Mouse (Mus musculus): ENCODE data around the gene Tmem206. TPM values are rescaled to one million over a fixed set of nuclear protein-coding genes. Genes with fewer than 3 reads are reported as not detected.
A peak's percentile ranks its signal among the peaks of the same experiment; 100 is the strongest.

Gene Tmem206
- polyA plus RNA-seq, 1 experiment from 2014 or later = 29.8 TPM

DNA sequence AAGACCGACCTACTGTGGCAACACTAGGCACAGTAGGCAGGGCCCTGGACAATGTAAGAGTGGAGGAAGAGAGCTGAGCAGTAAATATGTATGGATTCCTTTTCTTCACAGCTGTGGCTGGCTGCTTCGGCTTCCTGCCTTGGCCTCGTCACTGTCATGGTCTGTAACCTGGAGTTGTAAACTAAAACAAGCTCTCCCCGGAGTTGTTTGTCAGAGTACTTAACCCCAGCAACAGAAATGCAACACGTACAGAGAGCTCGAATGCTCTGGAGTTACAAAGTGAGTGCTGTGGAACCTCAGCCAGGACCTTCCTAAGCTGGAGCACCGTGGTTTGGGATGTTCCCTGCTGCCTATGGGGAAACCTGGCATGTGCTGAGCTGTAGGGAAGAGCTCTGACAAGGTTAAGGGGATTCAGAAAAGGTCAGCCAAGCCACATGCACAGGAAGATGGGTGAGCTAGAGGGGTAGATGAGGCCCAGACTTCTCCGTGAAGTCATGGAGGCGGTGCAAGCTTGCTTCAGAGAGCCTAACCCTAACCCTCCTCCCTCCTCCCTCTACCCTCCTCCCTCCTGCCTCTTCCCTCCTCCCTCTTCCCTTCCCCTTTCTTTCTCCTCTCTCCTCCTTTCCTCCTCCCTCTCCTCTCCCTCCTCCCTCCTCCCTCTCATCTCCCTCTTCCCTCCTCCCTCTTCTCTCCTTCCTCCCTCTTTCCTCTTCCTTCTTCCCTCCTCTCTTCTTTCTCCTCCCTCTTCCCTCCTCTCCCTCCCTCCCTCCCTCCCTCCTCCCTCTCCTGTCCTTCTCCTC lies 31.5 kb upstream of the Tmem206 start:
- H3K36me3 ChIP-seq = no peaks in the 10 kb centered on the region
- no peak overlapping the region for H3K9ac ChIP-seq (replicated peaks)
- no peaks in the 10 kb centered on the region for H3K9me3 ChIP-seq (replicated peaks)
- peaks cover 3% of the 10 kb centered on the region; the same call in 1 of the 2 replicates for H3K4me1 ChIP-seq
- H3K4me2 ChIP-seq = no peak overlapping the region
- no peak overlapping the region for H3K4me3 ChIP-seq (replicated peaks)
- WGBS = 63% methylated on average over 9 of the region's 9 CpGs
- no peaks in the 10 kb centered on the region for H3K27me3 ChIP-seq (replicated peaks)
- H3K27ac ChIP-seq (replicated peaks) = no peak overlapping the region
- ATAC-seq (ENCODE audit: low FRiP score) = no peak

DNA sequence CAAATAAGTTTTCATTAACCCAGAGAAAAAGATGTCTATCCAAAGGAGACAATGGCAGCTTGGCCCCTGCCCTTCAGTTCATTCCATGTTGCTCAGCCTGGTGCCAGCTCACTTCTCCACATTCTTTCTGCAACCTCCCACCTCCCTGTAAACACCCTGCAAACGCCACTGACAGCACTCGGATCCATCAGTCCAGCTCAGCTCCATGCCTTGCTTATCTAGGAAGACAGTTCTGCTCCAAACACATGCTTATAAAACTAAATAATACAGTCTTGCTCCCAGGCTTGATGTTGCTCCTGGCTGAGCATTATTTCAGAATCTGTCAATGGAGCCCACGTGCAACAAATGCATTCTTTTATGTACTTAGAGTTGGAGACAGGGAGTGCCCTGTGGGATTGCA lies 29.9 kb upstream of the Tmem206 start:
- WGBS = 52% methylated on average over 3 of the region's 3 CpGs
- Histone ChIP-seq H3K36me3 (no peaks in the 10 kb centered on the region), H3K27me3 (replicated peaks) (no peaks in the 10 kb centered on the region), H3K9ac (replicated peaks) (no peak overlapping the region), H3K4me2 (no peak overlapping the region), H3K27ac (replicated peaks) (no peak overlapping the region), H3K4me1 (peaks cover 3% of the 10 kb centered on the region; the same call in 1 of the 2 replicates), H3K4me3 (replicated peaks) (no peak overlapping the region), H3K9me3 (replicated peaks) (no peaks in the 10 kb centered on the region)
- no peak for ATAC-seq (ENCODE audit: low FRiP score)

DNA sequence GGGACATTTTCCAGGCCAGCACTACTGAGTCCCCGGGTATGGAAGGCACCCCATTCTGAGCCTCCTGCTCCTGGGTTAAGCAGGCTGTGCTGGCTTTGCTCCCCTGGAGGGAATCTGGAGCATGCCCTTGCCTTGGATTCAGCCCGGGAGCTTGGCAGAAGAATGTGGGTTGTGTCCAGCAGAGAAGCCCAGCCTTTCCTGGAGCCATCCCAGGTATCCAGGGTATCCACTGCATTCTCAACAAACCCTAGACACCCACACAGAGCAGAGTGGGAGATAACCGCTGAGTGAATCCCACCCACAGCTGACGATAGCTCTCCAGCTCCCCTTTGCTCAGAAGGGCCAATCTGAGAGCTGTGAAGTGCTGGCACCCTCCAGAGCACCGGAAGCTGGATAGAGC lies 29.3 kb upstream of the Tmem206 start:
- 68% methylated on average over 5 of the region's 5 CpGs for WGBS
- Histone ChIP-seq H3K27ac (replicated peaks) (peak overlapping the region; percentile 56), H3K4me2 (no peak overlapping the region), H3K27me3 (replicated peaks) (no peaks in the 10 kb centered on the region), H3K9me3 (replicated peaks) (no peaks in the 10 kb centered on the region), H3K36me3 (no peaks in the 10 kb centered on the region), H3K4me1 (peaks cover 3% of the 10 kb centered on the region; the same call in 1 of the 2 replicates), H3K4me3 (replicated peaks) (no peak overlapping the region), H3K9ac (replicated peaks) (no peak overlapping the region)
- no peak for ATAC-seq (ENCODE audit: low FRiP score)

DNA sequence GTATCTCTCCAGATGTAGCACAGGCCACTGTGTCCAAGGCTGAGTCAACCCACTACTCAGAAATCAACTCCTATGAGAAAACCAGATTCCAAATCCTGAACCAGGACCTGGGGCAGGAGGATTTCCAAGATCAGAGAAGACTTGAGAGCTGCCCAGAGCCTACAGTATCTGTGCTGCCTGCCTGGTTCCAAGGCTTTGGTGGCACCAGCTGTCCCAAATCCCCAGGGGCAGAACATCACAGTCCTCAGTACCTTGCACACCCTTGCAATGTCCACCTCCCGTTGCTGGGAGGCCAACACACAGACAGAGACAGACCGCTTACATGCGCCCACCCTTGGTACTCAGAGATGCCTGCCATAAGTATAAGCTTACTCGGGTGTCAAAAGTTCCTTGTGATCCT lies 27.4 kb upstream of the Tmem206 start:
- no peak overlapping the region for H3K9ac ChIP-seq (replicated peaks)

DNA sequence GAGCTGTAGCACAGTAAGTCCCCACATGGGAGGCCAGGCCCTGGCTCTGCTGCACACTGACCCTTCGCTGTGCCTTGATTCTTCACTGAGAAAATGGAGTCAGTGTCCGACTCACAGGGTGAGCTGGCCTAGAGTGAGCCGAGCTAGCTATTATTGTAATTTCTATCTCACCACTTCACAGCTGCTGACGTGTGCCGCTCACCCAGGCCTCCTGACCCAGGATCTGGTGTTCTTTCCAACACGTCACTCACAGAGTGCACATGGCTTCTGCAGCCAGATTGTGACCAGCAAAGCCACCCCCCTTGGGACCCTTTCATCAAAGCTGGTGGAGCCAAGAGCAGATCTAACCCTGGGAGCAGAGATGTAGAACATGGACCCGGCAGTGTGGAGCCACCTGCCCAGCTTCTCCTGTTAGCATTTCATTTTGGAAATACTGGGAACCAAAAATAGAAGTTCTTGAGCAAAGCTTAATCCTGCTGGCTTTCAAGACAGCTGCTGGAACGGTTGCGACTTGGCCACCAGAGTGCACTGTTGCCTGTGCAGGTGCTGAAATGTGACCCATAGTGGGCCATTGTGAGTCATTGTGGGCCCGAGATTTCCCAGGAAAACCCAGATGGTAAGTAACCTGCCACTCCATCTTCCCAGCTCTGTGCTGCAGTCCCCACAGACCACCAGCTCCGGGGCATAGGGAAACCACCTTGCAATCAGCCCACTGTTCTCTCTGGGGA lies 26.3 kb upstream of the Tmem206 start:
- Histone ChIP-seq H3K4me3 (replicated peaks) (no peak overlapping the region), H3K4me2 (no peak overlapping the region), H3K9me3 (replicated peaks) (no peaks in the 10 kb centered on the region), H3K36me3 (no peaks in the 10 kb centered on the region), H3K4me1 (no peaks in the 10 kb centered on the region), H3K27me3 (replicated peaks) (no peaks in the 10 kb centered on the region), H3K27ac (replicated peaks) (no peak overlapping the region), H3K9ac (replicated peaks) (no peak overlapping the region)
- ATAC-seq (ENCODE audit: low FRiP score) = no peak
- WGBS = 57% methylated on average over 11 of the region's 11 CpGs

More for the DNA sequence above, 27.4 kb upstream of the Tmem206 start:
- H3K4me1 ChIP-seq = no peaks in the 10 kb centered on the region
- H3K36me3 ChIP-seq = no peaks in the 10 kb centered on the region
- H3K9me3 ChIP-seq (replicated peaks) = no peaks in the 10 kb centered on the region
- no peak overlapping the region for H3K4me3 ChIP-seq (replicated peaks)
- no peak overlapping the region for H3K27ac ChIP-seq (replicated peaks)
- no peak overlapping the region for H3K4me2 ChIP-seq
- ATAC-seq (ENCODE audit: low FRiP score) = no peak
- H3K27me3 ChIP-seq (replicated peaks) = no peaks in the 10 kb centered on the region
- 87% methylated on average over 4 of the region's 4 CpGs for WGBS

DNA sequence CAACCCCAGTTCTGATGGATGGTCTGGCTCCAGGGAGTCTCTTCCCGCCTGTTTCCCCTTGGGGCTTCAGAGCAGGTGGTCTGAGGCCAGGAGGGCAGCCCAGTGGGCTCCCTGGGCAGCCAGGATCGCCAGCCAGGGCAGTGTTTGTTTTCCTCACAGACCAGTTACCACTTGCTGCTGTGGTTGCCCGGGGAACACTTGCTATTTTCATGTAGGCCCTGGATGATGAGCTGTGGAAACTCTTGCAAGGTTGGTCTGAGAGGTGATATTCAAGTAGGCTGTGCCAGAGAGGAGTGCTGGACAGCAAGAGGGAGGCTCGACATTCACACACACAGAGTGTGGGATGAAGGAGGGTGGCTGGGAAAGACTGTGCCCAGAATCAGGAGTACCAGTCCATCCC lies 23.8 kb upstream of the Tmem206 start:
- H3K4me3 ChIP-seq (replicated peaks) = no peak overlapping the region
- H3K9ac ChIP-seq (replicated peaks) = no peak overlapping the region
- H3K36me3 ChIP-seq = no peaks in the 10 kb centered on the region
- no peaks in the 10 kb centered on the region for H3K9me3 ChIP-seq (replicated peaks)
- H3K27ac ChIP-seq (replicated peaks) = no peak overlapping the region
- ATAC-seq (ENCODE audit: low FRiP score) = no peak
- no peak overlapping the region for H3K4me2 ChIP-seq
- no peaks in the 10 kb centered on the region for H3K4me1 ChIP-seq
- 48% methylated on average over 4 of the region's 4 CpGs for WGBS
- H3K27me3 ChIP-seq (replicated peaks) = no peaks in the 10 kb centered on the region

DNA sequence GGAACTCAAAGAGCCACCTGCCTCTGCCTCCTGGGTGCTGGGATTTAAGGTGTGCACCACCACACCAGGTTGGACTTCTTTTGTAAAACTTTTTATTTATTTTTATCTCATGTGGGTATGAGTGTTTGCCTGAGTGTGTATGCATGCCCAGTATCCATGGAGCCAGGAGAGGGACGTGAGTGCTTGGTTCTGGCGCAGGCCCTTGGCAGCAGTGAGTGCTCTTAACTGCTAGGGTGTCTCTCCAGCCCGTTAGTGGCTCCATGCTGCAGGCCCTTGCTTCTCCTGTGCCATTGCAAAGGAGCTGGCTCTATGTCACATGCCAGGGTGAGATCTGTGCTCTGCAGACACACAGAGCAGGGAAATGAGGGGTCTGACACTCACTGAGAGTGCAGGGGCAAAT lies 22.0 kb upstream of the Tmem206 start:
- Histone ChIP-seq H3K27me3 (replicated peaks) (no peaks in the 10 kb centered on the region), H3K4me1 (no peaks in the 10 kb centered on the region), H3K27ac (replicated peaks) (no peak overlapping the region), H3K36me3 (0 out of 2 replicates have a peak, but pooled peaks cover 9% of the 10 kb centered on the region), H3K9me3 (replicated peaks) (no peaks in the 10 kb centered on the region), H3K4me3 (replicated peaks) (no peak overlapping the region), H3K9ac (replicated peaks) (no peak overlapping the region), H3K4me2 (no peak overlapping the region)
- no peak for ATAC-seq (ENCODE audit: low FRiP score)
- WGBS = 72% methylated on average over 3 of the region's 3 CpGs

DNA sequence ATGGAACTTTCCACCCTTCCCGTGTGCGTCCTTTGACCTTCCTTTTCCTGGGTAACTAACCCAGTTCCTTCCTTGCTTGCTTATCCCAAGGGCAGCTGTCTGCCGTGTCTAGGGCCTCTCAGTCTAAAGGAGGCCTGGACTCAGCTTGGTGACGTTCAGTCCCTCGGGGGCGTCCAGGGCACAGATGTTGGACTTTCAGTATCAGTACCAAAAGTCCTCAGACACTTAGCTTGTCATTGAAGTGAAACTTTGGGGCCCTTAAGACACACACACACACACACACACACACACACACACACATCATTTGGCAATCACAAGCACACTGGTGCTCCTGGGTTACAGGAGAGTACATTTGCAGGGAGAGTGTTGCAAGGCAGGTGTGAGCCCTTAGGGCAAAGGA lies 21.5 kb upstream of the Tmem206 start:
- Histone ChIP-seq H3K9ac (replicated peaks) (no peak overlapping the region), H3K4me2 (no peak overlapping the region), H3K4me1 (no peaks in the 10 kb centered on the region), H3K27ac (replicated peaks) (no peak overlapping the region), H3K36me3 (0 out of 2 replicates have a peak, but pooled peaks cover 9% of the 10 kb centered on the region), H3K4me3 (replicated peaks) (no peak overlapping the region), H3K27me3 (replicated peaks) (no peaks in the 10 kb centered on the region), H3K9me3 (replicated peaks) (no peaks in the 10 kb centered on the region)
- WGBS = 78% methylated on average over 6 of the region's 6 CpGs
- ATAC-seq (ENCODE audit: low FRiP score) = no peak

DNA sequence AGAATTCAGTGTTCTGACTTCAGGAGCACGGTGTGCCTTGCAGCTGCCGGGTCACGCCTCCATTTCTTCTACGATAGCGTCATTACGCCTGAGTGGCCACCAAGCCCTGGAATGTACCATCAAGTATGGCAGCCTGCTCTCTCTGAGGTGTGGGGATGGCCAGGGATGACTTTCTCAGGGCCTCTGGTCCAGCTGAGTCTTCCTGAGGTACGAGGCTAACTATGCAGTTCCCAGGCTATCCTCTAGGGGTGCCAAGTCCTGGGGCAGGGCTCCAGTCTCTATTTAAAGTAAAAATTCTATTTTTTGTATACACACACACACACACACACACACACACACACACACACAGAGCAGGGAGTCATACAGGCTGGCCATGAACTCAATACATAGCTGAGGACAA lies 20.1 kb upstream of the Tmem206 start:
- 65% methylated on average over 7 of the region's 7 CpGs for WGBS
- Histone ChIP-seq H3K4me1 (no peaks in the 10 kb centered on the region), H3K27ac (replicated peaks) (no peak overlapping the region), H3K27me3 (replicated peaks) (no peaks in the 10 kb centered on the region), H3K9me3 (replicated peaks) (no peaks in the 10 kb centered on the region), H3K4me2 (no peak overlapping the region), H3K36me3 (0 out of 2 replicates have a peak, but pooled peaks cover 9% of the 10 kb centered on the region), H3K4me3 (replicated peaks) (no peak overlapping the region), H3K9ac (replicated peaks) (no peak overlapping the region)
- no peak for ATAC-seq (ENCODE audit: low FRiP score)

DNA sequence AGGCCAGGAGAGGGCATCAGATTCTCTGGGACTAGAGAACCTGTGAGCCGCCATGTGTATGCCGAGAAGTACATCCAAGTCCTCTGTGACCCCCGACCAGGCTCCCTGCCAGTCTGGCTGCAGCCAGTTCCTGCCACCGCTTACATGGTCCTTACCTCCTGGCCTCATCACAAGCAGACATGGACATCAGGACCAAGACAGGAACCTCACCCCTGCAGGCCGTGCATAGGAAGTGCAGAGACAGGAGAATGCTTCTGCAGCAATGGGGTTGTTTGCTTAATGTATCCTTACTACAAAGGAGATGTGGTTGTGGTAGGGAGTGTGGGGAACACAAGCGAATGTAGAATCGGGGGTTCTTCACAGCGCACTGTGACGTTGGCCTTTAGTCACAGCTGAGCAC lies 19.4 kb upstream of the Tmem206 start:
- H3K4me1 ChIP-seq = no peaks in the 10 kb centered on the region
- H3K27ac ChIP-seq (replicated peaks) = no peak overlapping the region
- no peak overlapping the region for H3K4me2 ChIP-seq
- H3K36me3 ChIP-seq = 0 out of 2 replicates have a peak, but pooled peaks cover 9% of the 10 kb centered on the region
- WGBS = 89% methylated on average over 9 of the region's 9 CpGs
- ATAC-seq (ENCODE audit: low FRiP score) = no peak
- H3K27me3 ChIP-seq (replicated peaks) = no peaks in the 10 kb centered on the region
- H3K4me3 ChIP-seq (replicated peaks) = no peak overlapping the region
- no peak overlapping the region for H3K9ac ChIP-seq (replicated peaks)
- H3K9me3 ChIP-seq (replicated peaks) = no peaks in the 10 kb centered on the region

DNA sequence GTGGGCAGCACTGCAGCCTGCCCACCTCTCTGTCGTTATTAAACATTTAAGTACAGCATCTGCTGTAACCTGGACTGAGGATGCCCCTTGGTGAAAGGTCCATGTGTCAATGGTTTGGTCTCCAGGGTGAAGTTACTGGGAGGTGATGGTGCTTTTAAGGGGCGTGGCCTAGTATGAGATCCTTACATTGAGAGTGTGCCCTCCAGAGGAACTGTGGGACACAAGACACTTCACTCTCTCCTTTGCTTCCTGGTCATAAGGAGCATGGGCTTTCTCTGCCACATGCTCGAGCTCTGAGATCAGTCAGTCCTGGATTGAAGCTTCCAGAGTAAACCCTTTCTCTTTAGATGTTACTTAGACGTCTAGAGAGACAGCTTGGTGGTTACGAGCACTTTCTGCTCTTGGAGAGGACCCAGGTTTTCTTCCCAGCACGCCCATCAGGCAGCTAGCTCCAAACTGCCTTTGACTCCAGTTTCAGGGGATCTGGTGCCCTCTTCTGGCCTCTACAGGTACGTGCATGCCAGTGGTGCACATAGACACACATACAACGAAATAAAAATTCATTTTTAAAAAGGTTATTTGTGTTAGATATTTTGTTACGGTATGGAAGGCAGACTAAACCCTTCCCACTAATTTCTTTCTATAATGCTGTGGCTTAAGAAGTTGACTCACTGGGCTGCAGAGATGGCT lies 17.8 kb upstream of the Tmem206 start:
- no peaks in the 10 kb centered on the region for H3K27me3 ChIP-seq (replicated peaks)
- H3K9ac ChIP-seq (replicated peaks) = no peak overlapping the region
- H3K36me3 ChIP-seq = 0 out of 2 replicates have a peak, but pooled peaks cover 9% of the 10 kb centered on the region
- 85% methylated on average over 9 of the region's 9 CpGs for WGBS
- H3K4me2 ChIP-seq = no peak overlapping the region
- H3K4me3 ChIP-seq (replicated peaks) = no peak overlapping the region
- no peaks in the 10 kb centered on the region for H3K9me3 ChIP-seq (replicated peaks)
- no peak overlapping the region for H3K27ac ChIP-seq (replicated peaks)
- H3K4me1 ChIP-seq = peaks cover 4% of the 10 kb centered on the region
- no peak for ATAC-seq (ENCODE audit: low FRiP score)

All from neural tube, embryonic 15.5 days (tissue).